Mouse (Mus musculus): ENCODE results near the gene Flna. TPM values are rescaled to one million over a fixed set of nuclear protein-coding genes. Genes with fewer than 3 reads are reported as not detected.

Gene Flna
- polyA plus RNA-seq, 1 experiment from 2014 or later = 124 TPM

Small RNA genes lying within 50 kb of the gene (microRNA-seq; reads per million reads assigned to microRNA genes)
- gene Mir7091 = not detected

Other genes with a start within 250 kb of the Flna start
- 41.4 and 57.9 TPM in 2 replicates for gene Irak1, start 225.9 kb downstream of the Flna start, polyA plus RNA-seq (2015; fragmentation: Nextera tagmentation; extraction: Ambion mirVana)
- not detected in 2 replicates for gene Opn1mw, start 122.4 kb downstream of the Flna start, polyA plus RNA-seq (2015; fragmentation: Nextera tagmentation; extraction: Ambion mirVana)
- gene Mecp2, start 114.5 kb downstream of the Flna start, polyA plus RNA-seq (2015; fragmentation: Nextera tagmentation; extraction: Ambion mirVana) = 10.5 and 12.0 TPM in 2 replicates
- not detected in 2 replicates for gene Tex28, start 82.0 kb downstream of the Flna start, polyA plus RNA-seq (2015; fragmentation: Nextera tagmentation; extraction: Ambion mirVana)
- not detected in 2 replicates for gene Tktl1, start 72.6 kb downstream of the Flna start, polyA plus RNA-seq (2015; fragmentation: Nextera tagmentation; extraction: Ambion mirVana)
- 14.5 and 14.9 TPM in 2 replicates for gene Emd, start 4.9 kb upstream of the Flna start, polyA plus RNA-seq (2015; fragmentation: Nextera tagmentation; extraction: Ambion mirVana)
- gene Rpl10, start 21.0 kb upstream of the Flna start, polyA plus RNA-seq (2015; fragmentation: Nextera tagmentation; extraction: Ambion mirVana) = 413 and 447 TPM in 2 replicates
- gene Taz, start 32.1 kb upstream of the Flna start, polyA plus RNA-seq (2015; fragmentation: Nextera tagmentation; extraction: Ambion mirVana) = 70.3 and 76.6 TPM in 2 replicates
- gene Dnase1l1, start 32.5 kb upstream of the Flna start, polyA plus RNA-seq (2015; fragmentation: Nextera tagmentation; extraction: Ambion mirVana) = 14.3 and 17.2 TPM in 2 replicates
- 109 and 128 TPM in 2 replicates for gene Atp6ap1, start 47.3 kb upstream of the Flna start, polyA plus RNA-seq (2015; fragmentation: Nextera tagmentation; extraction: Ambion mirVana)
- 134 and 163 TPM in 2 replicates for gene Gdi1, start 55.2 kb upstream of the Flna start, polyA plus RNA-seq (2015; fragmentation: Nextera tagmentation; extraction: Ambion mirVana)
- 48.0 and 53.1 TPM in 2 replicates for gene Fam50a, start 63.2 kb upstream of the Flna start, polyA plus RNA-seq (2015; fragmentation: Nextera tagmentation; extraction: Ambion mirVana)
- gene Plxna3, start 79.2 kb upstream of the Flna start, polyA plus RNA-seq (2015; fragmentation: Nextera tagmentation; extraction: Ambion mirVana) = 3.6 and 6.8 TPM in 2 replicates
- gene Lage3, start 103.8 kb upstream of the Flna start, polyA plus RNA-seq (2015; fragmentation: Nextera tagmentation; extraction: Ambion mirVana) = 80.3 and 87.5 TPM in 2 replicates
- 56.4 and 62.2 TPM in 2 replicates for gene Ubl4a, start 123.4 kb upstream of the Flna start, polyA plus RNA-seq (2015; fragmentation: Nextera tagmentation; extraction: Ambion mirVana)
- 12.0 and 14.3 TPM in 2 replicates for gene Slc10a3, start 123.5 kb upstream of the Flna start, polyA plus RNA-seq (2015; fragmentation: Nextera tagmentation; extraction: Ambion mirVana)
- 26.8 and 31.2 TPM in 2 replicates for gene Fam3a, start 143.5 kb upstream of the Flna start, polyA plus RNA-seq (2015; fragmentation: Nextera tagmentation; extraction: Ambion mirVana)
- gene Ikbkg, start 143.5 kb upstream of the Flna start, polyA plus RNA-seq (2015; fragmentation: Nextera tagmentation; extraction: Ambion mirVana) = 18.2 and 18.9 TPM in 2 replicates
- 15.4 and 21.4 TPM in 2 replicates for gene G6pdx, start 179.4 kb upstream of the Flna start, polyA plus RNA-seq (2015; fragmentation: Nextera tagmentation; extraction: Ambion mirVana)
- gene Gm6880, start 231.6 kb upstream of the Flna start, polyA plus RNA-seq (2015; fragmentation: Nextera tagmentation; extraction: Ambion mirVana) = not detected in 2 replicates

Data from heart, embryonic 15.5 days (tissue).